Mouse (Mus musculus) CH12.LX (cell line): ENCODE measurements around the gene Ppil1. TPM values are rescaled to one million over a fixed set of nuclear protein-coding genes. Genes with fewer than 3 reads are reported as not detected.
A peak's percentile ranks its signal among the peaks of the same experiment; 100 is the strongest.

ENCODE experiments used
- DNase-seq: peaks from one replicate; pipeline ENCODE4 v3.0.0-alpha.2; 2013; ENCODE audit errors: extremely low read depth
- H3K27ac ChIP-seq: 2 replicates; pipeline ENCODE4 v1.5.1; 2012; ENCODE audit warnings: low read depth, mild to moderate bottlenecking, control low read depth, moderate library complexity; ENCODE audit not compliant: insufficient read depth
- H3K27me3 ChIP-seq: replicated peaks from 2 replicates; pipeline ENCODE3; 2012; ENCODE audit warnings: inconsistent platforms
- H3K36me3 ChIP-seq, 2 experiments: replicated peaks in 1 of 2; 2 replicates each; pipeline versions ENCODE3 to v1.6.1; 2012; ENCODE audit warnings: inconsistent platforms in 1 of 2, low read length in 1 of 2, mild to moderate bottlenecking in 1 of 2, mixed read lengths in 1 of 2, moderate library complexity in 1 of 2; ENCODE audit not compliant: control insufficient read depth in 1 of 2, insufficient read depth in 1 of 2
- H3K4me1 ChIP-seq, 2 experiments: 2 replicates each; pipeline ENCODE4 v1.6.1; 2012; ENCODE audit warnings: inconsistent platforms in 1 of 2, moderate library complexity in 1 of 2; ENCODE audit not compliant: insufficient read depth in 2 of 2, control insufficient read depth in 1 of 2
- H3K4me2 ChIP-seq: 2 replicates; pipeline ENCODE4 v1.6.1; 2012; ENCODE audit warnings: low read depth, mild to moderate bottlenecking, control low read depth; ENCODE audit not compliant: poor library complexity, insufficient read depth, severe bottlenecking
- H3K4me3 ChIP-seq, 3 experiments: fragments of 150-350 bp in 1 of 3; sonication (generic) in 1 of 3; replicated peaks in 1 of 3; 2 replicates each; pipeline versions ENCODE3 to v1.5.1; 2011 to 2012; ENCODE audit warnings: low read depth in 2 of 3, low read length in 2 of 3, mild to moderate bottlenecking in 2 of 3, moderate library complexity in 2 of 3, control low read depth in 1 of 3, improper control_type of control experiment in 1 of 3, inconsistent platforms in 1 of 3, mixed read lengths in 1 of 3; ENCODE audit not compliant: poor library complexity in 1 of 3
- H3K79me2 ChIP-seq: replicated peaks from 2 replicates; pipeline ENCODE4 v1.6.1; 2012; ENCODE audit warnings: mild to moderate bottlenecking, moderate library complexity; ENCODE audit not compliant: control insufficient read depth, poor library complexity, insufficient read depth, severe bottlenecking; ENCODE audit errors: extremely low read depth
- H3K9ac ChIP-seq: 2 replicates; pipeline ENCODE4 v1.6.1; 2012; ENCODE audit warnings: low read depth, mild to moderate bottlenecking, control low read depth, moderate library complexity; ENCODE audit not compliant: insufficient read depth
- H3K9me3 ChIP-seq: replicated peaks from 2 replicates; pipeline ENCODE3; 2012; ENCODE audit warnings: low read length, inconsistent platforms, mixed read lengths
- CHD1 ChIP-seq: IDR thresholded peaks from 2 replicates; pipeline ENCODE4 v1.6.1; 2012; ENCODE audit warnings: low read depth, low read length, improper control_type of control experiment, inconsistent platforms
- CHD2 ChIP-seq: IDR thresholded peaks from 2 replicates; pipeline ENCODE4 v1.6.1; 2011; ENCODE audit warnings: low read length, improper control_type of control experiment
- CTCF ChIP-seq, 2 experiments: IDR thresholded peaks in 1 of 2; conservative IDR thresholded peaks in 1 of 2; 2 replicates each; pipeline ENCODE4 v1.5.1; 2011 to 2012; ENCODE audit warnings: low read depth in 2 of 2, low read length in 2 of 2, improper control_type of control experiment in 1 of 2, inconsistent platforms in 1 of 2, mild to moderate bottlenecking in 1 of 2, moderate library complexity in 1 of 2
- ELF1 ChIP-seq: IDR thresholded peaks from 2 replicates; pipeline ENCODE4 v1.6.1; 2014; ENCODE audit warnings: low read depth, mild to moderate bottlenecking, inconsistent platforms, low read length, improper control_type of control experiment
- EP300 ChIP-seq: IDR thresholded peaks from 2 replicates; pipeline ENCODE4 v1.6.1; 2011; ENCODE audit warnings: low read length, improper control_type of control experiment
- ETS1 ChIP-seq: conservative IDR thresholded peaks from 2 replicates; pipeline ENCODE4 v1.6.1; 2012; ENCODE audit warnings: low read depth, mild to moderate bottlenecking, inconsistent platforms, low read length, improper control_type of control experiment, moderate library complexity
- GABPA ChIP-seq: IDR thresholded peaks from 2 replicates; pipeline ENCODE4 v1.6.1; 2012; ENCODE audit warnings: low read depth, low read length, improper control_type of control experiment, inconsistent platforms; ENCODE audit not compliant: insufficient replicate concordance
- HCFC1 ChIP-seq: IDR thresholded peaks from 2 replicates; pipeline ENCODE4 v1.6.1; 2012; ENCODE audit warnings: low read depth, mild to moderate bottlenecking, inconsistent platforms, low read length, improper control_type of control experiment
- IRF4 ChIP-seq: IDR thresholded peaks from 2 replicates; pipeline ENCODE4 v1.6.1; 2014; ENCODE audit warnings: low read depth, mild to moderate bottlenecking, inconsistent platforms, low read length, improper control_type of control experiment
- JUND ChIP-seq: conservative IDR thresholded peaks from 2 replicates; pipeline ENCODE4 v1.6.1; 2011; ENCODE audit warnings: low read depth, low read length, improper control_type of control experiment
- MAFK ChIP-seq: IDR thresholded peaks from 2 replicates; pipeline ENCODE4 v1.6.1; 2011; ENCODE audit warnings: low read length, improper control_type of control experiment; ENCODE audit not compliant: insufficient replicate concordance
- MAX ChIP-seq: IDR thresholded peaks from 2 replicates; pipeline ENCODE4 v1.6.1; 2011; ENCODE audit warnings: low read length, improper control_type of control experiment
- MXI1 ChIP-seq: IDR thresholded peaks from 2 replicates; pipeline ENCODE4 v1.6.1; 2011; ENCODE audit warnings: mild to moderate bottlenecking, low read depth, low read length, improper control_type of control experiment
- MYC ChIP-seq: IDR thresholded peaks from 2 replicates; pipeline ENCODE4 v1.6.1; 2011; ENCODE audit warnings: low read depth, mild to moderate bottlenecking, improper control_type of control experiment, low read length
- PAX5 ChIP-seq: IDR thresholded peaks from 2 replicates; pipeline ENCODE4 v1.6.1; 2012; ENCODE audit warnings: low read length, inconsistent platforms, mixed read lengths
- RAD21 ChIP-seq: IDR thresholded peaks from 2 replicates; pipeline ENCODE4 v1.6.1; 2011; ENCODE audit warnings: low read depth, mild to moderate bottlenecking, low read length, improper control_type of control experiment, moderate library complexity
- RCOR1 ChIP-seq: conservative IDR thresholded peaks from 2 replicates; pipeline ENCODE4 v1.6.1; 2012; ENCODE audit warnings: low read depth, mild to moderate bottlenecking, inconsistent platforms, low read length, improper control_type of control experiment
- SIN3A ChIP-seq: IDR thresholded peaks from 2 replicates; pipeline ENCODE4 v1.6.1; 2012; ENCODE audit warnings: low read length, improper control_type of control experiment, inconsistent platforms
- SMC3 ChIP-seq: IDR thresholded peaks from 2 replicates; pipeline ENCODE4 v1.6.1; 2011; ENCODE audit warnings: low read depth, low read length, improper control_type of control experiment
- UBTF ChIP-seq: IDR thresholded peaks from 2 replicates; pipeline ENCODE4 v1.6.1; 2012; ENCODE audit warnings: low read depth, mild to moderate bottlenecking, inconsistent platforms, low read length, improper control_type of control experiment, moderate library complexity
- USF2 ChIP-seq: conservative IDR thresholded peaks from 2 replicates; pipeline ENCODE4 v1.6.1; 2011; ENCODE audit warnings: low read depth, low read length, improper control_type of control experiment
- ZKSCAN1 ChIP-seq: IDR thresholded peaks from 2 replicates; pipeline ENCODE4 v1.6.1; 2012; ENCODE audit warnings: low read depth, inconsistent platforms, low read length, improper control_type of control experiment, borderline replicate concordance
- dilution Hi-C: fragments of 300-500 bp; cut with MboI; formaldehyde crosslinking; loops from 2 replicates; pipeline ENCODE4 v1.14.3; 2020; ENCODE audit warnings: low sequenced_read_pairs; ENCODE audit not compliant: extremely low pct_unique_long_range_greater_than_20kb, extremely low pct_ligation_motif_present
- in situ Hi-C: fragments of 300-500 bp; cut with MboI; formaldehyde crosslinking; loops from 3 replicates; pipeline ENCODE4 v1.14.3; 2019; ENCODE audit warnings: low sequenced_read_pairs, low pct_ligation_motif_present, low pct_unique_long_range_greater_than_20kb, mixed read lengths
- polyA plus RNA-seq: library from polyadenylated mRNA; unstranded; fragments of >175 nt; gene quantifications from 2 replicates; pipeline ENCODE4 v1.2.1, GENCODE M21; 2012; ENCODE audit warnings: low read depth; ENCODE audit not compliant: insufficient read length
- total RNA-seq, 2 experiments: library from RNA; depleted of rRNA; stranded (reverse); fragments of 300-350 nt in 1 of 2; fragments of >200 nt in 1 of 2; gene quantifications; 2 replicates each; pipeline ENCODE4 v1.2.3; 2012 to 2014

The Ppil1 gene
- total and polyA plus RNA-seq, 3 experiments = 97.2 to 143 (median 107) TPM

DNA sequence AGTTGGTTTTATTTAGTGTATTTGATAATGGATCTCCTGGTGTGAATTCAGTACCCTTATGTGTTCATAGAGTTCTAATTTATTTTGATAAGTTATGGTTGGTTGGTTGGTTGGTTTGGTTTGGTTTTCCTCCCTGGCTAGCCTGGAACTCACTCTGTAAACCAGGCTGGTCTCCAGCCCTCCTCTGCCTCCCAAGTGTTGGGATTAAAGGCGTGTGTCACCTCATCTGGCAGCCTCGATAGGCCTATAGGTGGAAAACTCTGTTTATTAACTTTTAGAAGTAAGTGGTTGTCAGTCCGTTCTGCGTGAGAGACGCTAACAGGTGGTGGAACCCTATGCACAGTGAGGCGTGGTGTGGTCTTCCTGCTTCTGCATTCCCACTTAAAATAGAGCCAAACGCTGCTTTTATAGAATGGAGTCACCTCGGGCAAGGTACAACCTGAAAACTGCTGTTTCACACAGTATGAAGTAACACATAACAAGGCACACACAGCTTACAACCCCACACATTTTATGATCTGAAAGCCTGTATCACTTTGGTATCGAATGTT is 6.2 kb upstream of the Ppil1 start:
- H3K9me3 ChIP-seq = no peaks in the 10 kb centered on the region
- TF ChIP-seq MAFK = no peak
- peak; percentile 68; the same call in 1 of the 2 replicates for TF ChIP-seq SIN3A
- 0 out of 2 replicates have a peak, but pooled peaks have one; percentile 43 for TF ChIP-seq CHD1
- peak; percentile 54 for TF ChIP-seq MYC
- TF ChIP-seq JUND = 0 out of 2 replicates have a peak, but pooled peaks have one; percentile 5
- TF ChIP-seq EP300 = no peak; the same call in 1 of the 2 replicates
- TF ChIP-seq PAX5 = no peak
- TF ChIP-seq MAX = peak; percentile 64; the same call in 1 of the 2 replicates
- 0 out of 2 replicates have a peak, but pooled peaks have one; percentile 7 for TF ChIP-seq ETS1
- peak; percentile 57; the same call in 1 of the 2 replicates for TF ChIP-seq MXI1
- dilution Hi-C loops (no loop called here), in situ Hi-C loops (no loop called here)
- peaks cover 0 to 7% of the 10 kb centered on the region in 2 experiments for H3K36me3 ChIP-seq
- H3K4me1 ChIP-seq = peaks cover 3 to 39% of the 10 kb centered on the region in 2 experiments; a peak in 2 of 4 replicates
- peak overlapping the region; percentile 89 for H3K9ac ChIP-seq
- no peak for DNase-seq
- H3K4me3 ChIP-seq = peak overlapping the region in 2 of 3 experiments; percentile 79 to 86
- H3K27ac ChIP-seq = no peak overlapping the region
- H3K79me2 ChIP-seq = peaks cover 19% of the 10 kb centered on the region
- H3K4me2 ChIP-seq = peak overlapping the region; percentile 98
- no peaks in the 10 kb centered on the region for H3K27me3 ChIP-seq

DNA sequence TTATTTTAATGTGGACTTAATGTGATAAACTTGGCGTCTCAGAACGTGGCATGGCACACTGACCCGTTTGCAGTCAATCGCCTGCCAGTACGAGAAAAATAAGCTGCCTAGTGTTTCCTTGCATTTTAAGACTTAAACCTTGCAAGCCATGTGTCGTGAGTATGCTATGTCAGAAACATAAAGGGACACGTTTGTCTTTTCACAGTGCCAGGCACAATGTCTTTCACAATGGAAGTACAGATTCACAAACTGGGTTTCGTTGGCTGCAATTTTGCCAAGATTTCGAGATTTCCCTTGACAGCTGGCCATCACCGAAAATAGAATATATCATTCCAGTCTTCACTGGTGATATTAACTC is 5.3 kb upstream of the Ppil1 start:
- no peaks in the 10 kb centered on the region for H3K9me3 ChIP-seq
- H3K9ac ChIP-seq = peak overlapping the region; percentile 89
- dilution Hi-C loops = no loop called here
- in situ Hi-C loops = no loop called here
- peak; percentile 26; the same call in 1 of the 2 replicates for TF ChIP-seq MYC
- no peak for TF ChIP-seq RAD21
- peaks cover 3 to 31% of the 10 kb centered on the region in 2 experiments; a peak in 2 of 4 replicates for H3K4me1 ChIP-seq
- H3K27me3 ChIP-seq = no peaks in the 10 kb centered on the region
- no peak for DNase-seq
- H3K4me2 ChIP-seq = peak overlapping the region; percentile 98
- H3K79me2 ChIP-seq = peaks cover 19% of the 10 kb centered on the region
- peak overlapping the region; percentile 79 to 97 (median 86) for H3K4me3 ChIP-seq
- no peak overlapping the region for H3K27ac ChIP-seq
- H3K36me3 ChIP-seq = peaks cover 0 to 7% of the 10 kb centered on the region in 2 experiments

DNA sequence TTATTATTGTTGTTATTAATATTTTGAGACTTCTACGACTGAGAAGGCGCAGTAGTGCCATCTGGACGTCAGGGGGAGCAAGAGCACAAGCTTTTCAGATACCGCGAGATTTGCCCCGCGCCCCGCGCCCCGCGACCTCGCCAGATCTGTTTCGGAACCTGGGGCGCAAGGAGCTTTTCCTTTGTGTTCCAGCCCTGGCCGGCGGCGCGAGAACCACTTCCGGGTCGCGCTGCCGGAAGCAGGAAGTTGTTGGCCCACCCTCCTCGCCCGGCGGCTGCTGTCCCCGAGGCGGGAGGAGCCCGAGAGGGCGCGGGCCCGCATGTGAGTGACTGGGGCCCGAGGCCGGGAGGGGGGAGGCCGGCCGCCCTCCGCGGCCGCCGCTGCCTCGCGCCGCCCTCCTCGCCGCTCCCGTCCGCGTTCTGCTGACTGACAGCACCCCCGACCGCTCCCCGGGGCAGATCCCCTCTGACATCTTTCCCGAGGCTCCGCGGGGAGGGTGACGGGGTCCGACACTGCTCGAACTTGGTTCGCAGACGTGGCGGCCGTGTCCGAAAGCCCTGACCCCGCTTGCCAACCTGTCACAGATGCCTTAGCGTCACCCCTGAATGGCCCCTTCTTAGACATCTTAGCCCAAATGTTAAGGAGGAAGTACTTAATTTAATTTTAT is 4.8 kb upstream of the Ppil1 start, which contains the start of gene BC004004:
Gene BC004004, plus strand, starts transcription at position 107 of the 667 bp plus-strand sequence.
- in situ Hi-C loops = no loop called here
- TF ChIP-seq CHD1 (peak; percentile 39; the same call in 1 of the 2 replicates), RAD21 (peak; percentile 44), IRF4 (peak; percentile 77), SMC3 (peak; percentile 70), MYC (peak; percentile 50; the same call in 1 of the 2 replicates), MAX (peak; percentile 45), UBTF (peak; percentile 71; the same call in 1 of the 2 replicates), CTCF (conservative IDR thresholded peaks at IDR 0.05 in 1 of 2, IDR thresholded peaks at IDR 0.05 in 1 of 2; ENCODE audit: low read depth in 2 of 2, low read length in 2 of 2) (peak in 1 of 2 experiments; percentile 74; a peak in 3 of 4 replicates), PAX5 (no peak), ZKSCAN1 (no peak), MXI1 (peak; percentile 91), JUND (no peak), USF2 (no peak), HCFC1 (peak; percentile 91), RCOR1 (no peak), GABPA (peak; percentile 7; the same call in 1 of the 2 replicates), CHD2 (peak; percentile 99), ELF1 (peak; percentile 100)

More for the DNA sequence above, 4.8 kb upstream of the Ppil1 start, which contains the start of gene BC004004:
- H3K79me2 ChIP-seq = peaks cover 19% of the 10 kb centered on the region
- peaks cover 3 to 27% of the 10 kb centered on the region in 2 experiments; a peak in 2 of 4 replicates for H3K4me1 ChIP-seq
- H3K27me3 ChIP-seq = no peaks in the 10 kb centered on the region
- H3K27ac ChIP-seq = peak within 1 kb of the TSS; percentile 67
- dilution Hi-C loops = no loop called here
- H3K9ac ChIP-seq = peak within 1 kb of the TSS; percentile 89
- peak within 1 kb of the TSS; percentile 79 to 97 (median 86) for H3K4me3 ChIP-seq
- no peaks in the 10 kb centered on the region for H3K9me3 ChIP-seq
- peak; percentile 95 for DNase-seq
- H3K4me2 ChIP-seq = peak within 1 kb of the TSS; percentile 98
- H3K36me3 ChIP-seq = peaks cover 0 to 3% of the 10 kb centered on the region in 2 experiments
